8 mouse cellular contexts compared by ENCODE assay signal in genomic region chr9:108578545-108579343, GRCm38 (mm10). TPM values are rescaled to one million over a fixed set of nuclear protein-coding genes. Genes with fewer than 3 reads are reported as not detected.
DNase-seq lines count a peak whose midpoint lies in the region; ATAC-seq and TF ChIP-seq lines count a peak whose summit lies in the region.

Wdr6 (minus strand) TSS chr9:108578739.

- peak within 1 kb of the TSS; percentile 69 for H3K9ac ChIP-seq in CH12.LX (ENCODE audit: insufficient read depth, low read depth)
- H3K9ac ChIP-seq in forebrain, embryonic 11.5 days (ENCODE audit: low read length): peak within 1 kb of the TSS; percentile 87
- peak within 1 kb of the TSS; percentile 90 for H3K9ac ChIP-seq in heart, embryonic 16.5 days (ENCODE audit: low read length)
- H3K9ac ChIP-seq in liver, embryonic 15.5 days: peak within 1 kb of the TSS; percentile 79
- peak within 1 kb of the TSS; percentile 99 for H3K9ac ChIP-seq in neural tube, embryonic 13.5 days

- peaks cover 36 to 94% of the 10 kb centered on the region in 2 experiments for H3K36me3 ChIP-seq in CH12.LX (replicated peaks in 1 of 2; ENCODE audit: control insufficient read depth in 1 of 2, insufficient read depth in 1 of 2, low read length in 1 of 2)
- peaks cover 3% of the 10 kb centered on the region; the same call in 1 of the 2 replicates for H3K36me3 ChIP-seq in forebrain, embryonic 11.5 days (ENCODE audit: control insufficient read depth, insufficient read depth, low read length)
- peaks cover 9% of the 10 kb centered on the region; the same call in 1 of the 2 replicates for H3K36me3 ChIP-seq in heart, embryonic 16.5 days (ENCODE audit: control insufficient read depth, insufficient read depth)
- no peaks in the 10 kb centered on the region for H3K36me3 ChIP-seq in liver, embryonic 15.5 days (replicated peaks)
- H3K36me3 ChIP-seq in neural tube, embryonic 13.5 days: peaks cover 57% of the 10 kb centered on the region
- no peaks in the 10 kb centered on the region for H3K36me3 ChIP-seq in testis, adult 2 months (ENCODE audit: control insufficient read depth, insufficient read depth, low read length)

- 4% methylated on average over 50 of the region's 51 CpGs for WGBS in forebrain, embryonic 11.5 days
- 5% methylated on average over 51 of the region's 51 CpGs for WGBS in heart, embryonic 16.5 days
- WGBS in liver, embryonic 15.5 days (ENCODE audit: insufficient replicate concordance): 6% methylated on average over 51 of the region's 51 CpGs
- 2% methylated on average over 51 of the region's 51 CpGs for WGBS in neural tube, embryonic 13.5 days

- no peaks in the 10 kb centered on the region for H3K27me3 ChIP-seq in CH12.LX (replicated peaks)
- no peaks in the 10 kb centered on the region for H3K27me3 ChIP-seq in forebrain, embryonic 11.5 days (ENCODE audit: control insufficient read depth, insufficient read depth, low read length)
- no peaks in the 10 kb centered on the region for H3K27me3 ChIP-seq in heart, embryonic 16.5 days (ENCODE audit: control insufficient read depth, insufficient read depth, low read length)
- H3K27me3 ChIP-seq in liver, embryonic 15.5 days: no peaks in the 10 kb centered on the region
- H3K27me3 ChIP-seq in neural tube, embryonic 13.5 days: no peaks in the 10 kb centered on the region
- H3K27me3 ChIP-seq in testis, adult 2 months (ENCODE audit: control insufficient read depth, insufficient read depth, low read length): no peaks in the 10 kb centered on the region

- peak within 1 kb of the TSS; percentile 16; the same call in 1 of the 2 replicates for H3K27ac ChIP-seq in CH12.LX (ENCODE audit: insufficient read depth, low read depth)
- peak within 1 kb of the TSS; percentile 97 for H3K27ac ChIP-seq in forebrain, embryonic 11.5 days (ENCODE audit: low read depth, low read length)
- peak within 1 kb of the TSS; percentile 90 for H3K27ac ChIP-seq in heart, embryonic 16.5 days (ENCODE audit: low read length)
- H3K27ac ChIP-seq in liver, embryonic 15.5 days (replicated peaks): peak within 1 kb of the TSS; percentile 78
- H3K27ac ChIP-seq in neural tube, embryonic 13.5 days (replicated peaks): peak within 1 kb of the TSS; percentile 98
- H3K27ac ChIP-seq in testis, adult 2 months (ENCODE audit: control insufficient read depth, insufficient read depth, low read depth, low read length): peak within 1 kb of the TSS; percentile 85

- in situ Hi-C loops in CH12.LX (cut with MboI; ENCODE audit: low pct_ligation_motif_present, low pct_unique_long_range_greater_than_20kb, low sequenced_read_pairs): no loop called here

- peaks cover 9 to 40% of the 10 kb centered on the region in 2 experiments for H3K4me1 ChIP-seq in CH12.LX (ENCODE audit: control insufficient read depth in 1 of 2, insufficient read depth in 2 of 2)
- H3K4me1 ChIP-seq in forebrain, embryonic 11.5 days (replicated peaks; ENCODE audit: control insufficient read depth, insufficient read depth, low read length): peaks cover 25% of the 10 kb centered on the region
- H3K4me1 ChIP-seq in heart, embryonic 16.5 days (ENCODE audit: control insufficient read depth, insufficient read depth, low read length): peaks cover 35% of the 10 kb centered on the region
- H3K4me1 ChIP-seq in liver, embryonic 15.5 days (replicated peaks): peaks cover 30% of the 10 kb centered on the region
- peaks cover 58% of the 10 kb centered on the region for H3K4me1 ChIP-seq in neural tube, embryonic 13.5 days (replicated peaks)
- peaks cover 20% of the 10 kb centered on the region for H3K4me1 ChIP-seq in testis, adult 2 months (ENCODE audit: control insufficient read depth, insufficient read depth, low read length)

- H3K9me3 ChIP-seq in CH12.LX (replicated peaks; ENCODE audit: low read length): no peaks in the 10 kb centered on the region
- no peaks in the 10 kb centered on the region for H3K9me3 ChIP-seq in forebrain, embryonic 11.5 days (ENCODE audit: control insufficient read depth, low read length)
- no peaks in the 10 kb centered on the region for H3K9me3 ChIP-seq in heart, embryonic 16.5 days (replicated peaks; ENCODE audit: control insufficient read depth, low read length)
- H3K9me3 ChIP-seq in liver, embryonic 15.5 days (replicated peaks): no peaks in the 10 kb centered on the region
- H3K9me3 ChIP-seq in neural tube, embryonic 13.5 days: no peaks in the 10 kb centered on the region

- TF ChIP-seq POLR2A in CH12.LX (IDR thresholded peaks at IDR 0.05; ENCODE audit: low read depth, low read length): peak; percentile 70
- peak; percentile 74 for TF ChIP-seq POLR2A in testis, adult 2 months (IDR thresholded peaks at IDR 0.05; ENCODE audit: control insufficient read depth, low read depth, low read length)

- dilution Hi-C loops in CH12.LX (cut with MboI; ENCODE audit: extremely low pct_ligation_motif_present, extremely low pct_unique_long_range_greater_than_20kb, low sequenced_read_pairs): no loop called here

- H3K4me3 ChIP-seq in CH12.LX (replicated peaks in 1 of 3; ENCODE audit: low read depth in 2 of 3, low read length in 2 of 3, poor library complexity in 1 of 3): peak within 1 kb of the TSS; percentile 50 to 67 (median 59)
- H3K4me3 ChIP-seq in forebrain, embryonic 11.5 days (ENCODE audit: low read depth, low read length): peak within 1 kb of the TSS; percentile 85
- H3K4me3 ChIP-seq in heart, embryonic 16.5 days (ENCODE audit: low read length): peak within 1 kb of the TSS; percentile 89
- peak within 1 kb of the TSS; percentile 72 for H3K4me3 ChIP-seq in liver, embryonic 15.5 days (replicated peaks)
- H3K4me3 ChIP-seq in neural tube, embryonic 13.5 days: peak within 1 kb of the TSS; percentile 78
- peak within 1 kb of the TSS; percentile 93 for H3K4me3 ChIP-seq in testis, adult 2 months (ENCODE audit: control insufficient read depth, low read depth, low read length)

- ATAC-seq in forebrain, embryonic 11.5 days (replicated peaks; ENCODE audit: low FRiP score): peak; percentile 97
- peak; percentile 98 for ATAC-seq in heart, embryonic 16.5 days (replicated peaks; ENCODE audit: extremely low read depth, insufficient read depth, low FRiP score)
- peak; percentile 86 for ATAC-seq in liver, embryonic 15.5 days (ENCODE audit: insufficient read depth)
- peak; percentile 97 for ATAC-seq in neural tube, embryonic 13.5 days (ENCODE audit: low read depth)

- no peak for TF ChIP-seq EP300 in CH12.LX (IDR thresholded peaks at IDR 0.05; ENCODE audit: low read length)

- H3K4me2 ChIP-seq in CH12.LX (ENCODE audit: insufficient read depth, low read depth, poor library complexity, severe bottlenecking): peak within 1 kb of the TSS; percentile 17; the same call in 1 of the 2 replicates
- H3K4me2 ChIP-seq in forebrain, embryonic 11.5 days (ENCODE audit: low read depth, low read length, severe bottlenecking): peak within 1 kb of the TSS; percentile 62
- H3K4me2 ChIP-seq in heart, embryonic 16.5 days (ENCODE audit: low read depth, low read length): peak within 1 kb of the TSS; percentile 79
- H3K4me2 ChIP-seq in liver, embryonic 15.5 days: peak within 1 kb of the TSS; percentile 91
- peak within 1 kb of the TSS; percentile 95 for H3K4me2 ChIP-seq in neural tube, embryonic 13.5 days

- TF ChIP-seq RAD21 in CH12.LX (IDR thresholded peaks at IDR 0.05; ENCODE audit: low read depth, low read length): no peak

- H3K79me2 ChIP-seq in CH12.LX (replicated peaks; ENCODE audit: control insufficient read depth, extremely low read depth, insufficient read depth, poor library complexity, severe bottlenecking): no peaks in the 10 kb centered on the region

- TF ChIP-seq CTCF in CH12.LX (conservative IDR thresholded peaks at IDR 0.05 in 1 of 2, IDR thresholded peaks at IDR 0.05 in 1 of 2; ENCODE audit: low read depth in 2 of 2, low read length in 2 of 2): no peak
- TF ChIP-seq CTCF in testis, adult 2 months (IDR thresholded peaks at IDR 0.05; ENCODE audit: control insufficient read depth, insufficient read depth, insufficient replicate concordance, low read depth, low read length): 0 out of 2 replicates have a peak, but pooled peaks have one; percentile 2

- peak; percentile 80 for DNase-seq in CH12.LX (ENCODE audit: extremely low read depth)
- DNase-seq in c-Kit-positive CD71-positive TER-119-negative erythroid progenitor cells, embryonic 14.5 days (ENCODE audit: low read depth): peak; percentile 83
- peak; percentile 98 for DNase-seq in forebrain, embryonic 11.5 days (ENCODE audit: low spot score)
- DNase-seq in kidney, postnatal 36 days: peak; percentile 95 to 97

TF ChIP-seq in CH12.LX, 34 proteins besides CTCF, POLR2A, EP300 and RAD21 (continues in another document):
- TF ChIP-seq ELF1 (IDR thresholded peaks at IDR 0.05; ENCODE audit: low read depth, low read length): no peak
- peak; percentile 33; the same call in 1 of the 2 replicates for TF ChIP-seq ZMIZ1 (IDR thresholded peaks at IDR 0.05; ENCODE audit: low read depth, low read length)
- no peak for TF ChIP-seq JUND (conservative IDR thresholded peaks at IDR 0.05; ENCODE audit: low read depth, low read length)
- peak; percentile 33; the same call in 1 of the 2 replicates for TF ChIP-seq NRF1 (IDR thresholded peaks at IDR 0.05; ENCODE audit: low read depth, low read length)
- no peak for TF ChIP-seq USF2 (conservative IDR thresholded peaks at IDR 0.05; ENCODE audit: low read depth, low read length)
- TF ChIP-seq E2F4 (IDR thresholded peaks at IDR 0.05; ENCODE audit: insufficient replicate concordance, low read depth, low read length): no peak
- TF ChIP-seq USF1 (IDR thresholded peaks at IDR 0.05; ENCODE audit: low read depth, low read length): no peak
- no peak for TF ChIP-seq ZKSCAN1 (IDR thresholded peaks at IDR 0.05; ENCODE audit: borderline replicate concordance, low read depth, low read length)
- no peak for TF ChIP-seq CHD1 (IDR thresholded peaks at IDR 0.05; ENCODE audit: low read depth, low read length)
- TF ChIP-seq ZC3H11A (IDR thresholded peaks at IDR 0.05; ENCODE audit: low read depth, low read length): no peak
- TF ChIP-seq MEF2A (IDR thresholded peaks at IDR 0.05; ENCODE audit: borderline replicate concordance, low read depth, low read length): no peak
- TF ChIP-seq PAX5 (IDR thresholded peaks at IDR 0.05; ENCODE audit: low read length): no peak
- no peak; the same call in 1 of the 2 replicates for TF ChIP-seq HCFC1 (IDR thresholded peaks at IDR 0.05; ENCODE audit: low read depth, low read length)
- no peak for TF ChIP-seq ZNF384 (IDR thresholded peaks at IDR 0.05; ENCODE audit: low read depth, low read length)
- no peak for TF ChIP-seq KAT2A (IDR thresholded peaks at IDR 0.05; ENCODE audit: insufficient replicate concordance, low read length)

RNA-seq across cellular contexts. Expression of gene Wdr6, which starts in this region (rescaled TPM):
- total RNA-seq in CH12.LX (2012; rRNA removed) (14.3 and 17.8 TPM in 2 replicates), CH12.LX (2014; rRNA removed) (9.1 and 9.8 TPM in 2 replicates)
- polyA plus RNA-seq in CH12.LX (2012; ENCODE audit: insufficient read length, low read depth): 14.9 and 16.3 TPM in 2 replicates
- polyA plus RNA-seq in forebrain, embryonic 11.5 days (2014; fragmentation: Nextera tagmentation; extraction: Ambion mirVana): 196 TPM in 2 replicates
- 48.3 and 61.0 TPM in 2 replicates for polyA plus RNA-seq in heart, embryonic 16.5 days (2015; fragmentation: Nextera tagmentation; extraction: Ambion mirVana)
- polyA plus RNA-seq in liver, embryonic 15.5 days (2015; fragmentation: Nextera tagmentation; extraction: Ambion mirVana): 11.4 and 12.1 TPM in 2 replicates
- 254 and 259 TPM in 2 replicates for polyA plus RNA-seq in neural tube, embryonic 13.5 days (2015; fragmentation: Nextera tagmentation; extraction: Ambion mirVana)
- 13.4 and 13.5 TPM in 2 replicates for polyA plus RNA-seq in testis, adult 2 months (2012; rRNA removed)

Comparison
In these comparisons a context has a peak if more than half of its experiments do, and no peak if none do; other contexts are left out.
1. Peak in every context shown above with its lines: DNase-seq, ATAC-seq, H3K4me3 ChIP-seq and H3K27ac ChIP-seq.
2. H3K27ac ChIP-seq: peak in every context shown above with its lines; median percentile 98 in neural tube, embryonic 13.5 days; 97 in forebrain, embryonic 11.5 days; 90 in heart, embryonic 16.5 days; 85 in testis, adult 2 months; 78 in liver, embryonic 15.5 days; 16 in CH12.LX.
3. H3K4me2 ChIP-seq: peak in every context shown above with its lines; median percentile 95 in neural tube, embryonic 13.5 days; 91 in liver, embryonic 15.5 days; 79 in heart, embryonic 16.5 days; 62 in forebrain, embryonic 11.5 days; 17 in CH12.LX.